Mouse (Mus musculus) granulocyte monocyte progenitor cell, adult 5-6 weeks (primary cell): ENCODE data around the gene Afap1. TPM values are rescaled to one million over a fixed set of nuclear protein-coding genes. Genes with fewer than 3 reads are reported as not detected.

Source experiments
- ATAC-seq: replicated peaks from 2 replicates; pipeline ENCODE4 v1.8.0; 2016; ENCODE audit warnings: mild to moderate bottlenecking, moderate TSS enrichment, inconsistent platforms; ENCODE audit not compliant: poor library complexity, severe bottlenecking
- total RNA-seq, 2 experiments: library from RNA; stranded (forward) in 1 of 2; stranded (reverse) in 1 of 2; fragments of 200-712, 200-1000 nt in 1 of 2; fragments of >200 nt in 1 of 2; fragmentation: Nextera tagmentation in 1 of 2; gene quantifications; 2 replicates each; pipeline ENCODE4 v1.2.3; 2014 to 2017

The Afap1 gene
- total RNA-seq, 2 experiments from 2014 or later = 17.9 to 36.0 TPM

DNA sequence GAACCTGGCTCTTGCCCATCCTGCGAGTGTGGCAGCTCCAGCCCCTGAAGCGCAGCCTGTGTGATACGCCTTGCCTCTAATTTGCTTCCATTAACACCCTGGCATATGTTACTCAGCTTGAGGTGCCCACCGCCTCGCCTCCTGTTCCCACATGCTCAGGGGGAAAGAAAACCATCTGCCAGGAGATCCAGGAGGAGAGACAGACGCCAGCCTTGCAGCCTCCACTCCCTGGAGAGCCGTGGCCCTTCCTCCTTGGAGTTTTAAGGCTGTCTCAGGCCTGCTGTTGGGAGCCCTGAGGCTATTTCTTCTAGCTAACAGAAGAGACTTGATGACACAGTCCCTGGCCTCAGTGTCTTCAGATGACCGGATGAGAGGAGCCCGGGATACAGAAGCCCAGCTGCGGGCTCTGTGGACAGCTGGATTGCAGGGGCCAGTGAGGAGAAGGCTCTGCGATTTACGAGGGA, 32.1 kb downstream of the Afap1 start:
- no peak for ATAC-seq

DNA sequence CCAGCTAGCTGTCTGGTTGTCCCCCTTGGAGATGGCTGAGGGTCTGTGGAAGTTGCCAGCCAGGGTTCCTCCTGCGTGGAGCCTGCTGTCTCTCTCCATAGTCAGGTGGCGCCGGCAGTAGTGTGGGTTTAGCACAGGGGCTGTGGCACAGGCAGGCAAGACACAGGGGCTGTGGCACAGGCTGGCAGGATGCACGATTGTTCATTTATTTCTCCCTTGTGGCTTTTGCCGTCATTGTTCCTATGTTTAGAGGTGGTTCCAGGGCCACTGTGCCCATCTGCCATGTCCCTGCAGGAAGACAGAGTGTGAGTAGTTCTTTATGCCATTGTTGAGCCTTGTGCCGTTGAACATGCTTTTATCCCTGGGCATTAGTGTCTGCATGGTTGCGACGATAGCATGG, 33.4 kb downstream of the Afap1 start:
- ATAC-seq = no peak

DNA sequence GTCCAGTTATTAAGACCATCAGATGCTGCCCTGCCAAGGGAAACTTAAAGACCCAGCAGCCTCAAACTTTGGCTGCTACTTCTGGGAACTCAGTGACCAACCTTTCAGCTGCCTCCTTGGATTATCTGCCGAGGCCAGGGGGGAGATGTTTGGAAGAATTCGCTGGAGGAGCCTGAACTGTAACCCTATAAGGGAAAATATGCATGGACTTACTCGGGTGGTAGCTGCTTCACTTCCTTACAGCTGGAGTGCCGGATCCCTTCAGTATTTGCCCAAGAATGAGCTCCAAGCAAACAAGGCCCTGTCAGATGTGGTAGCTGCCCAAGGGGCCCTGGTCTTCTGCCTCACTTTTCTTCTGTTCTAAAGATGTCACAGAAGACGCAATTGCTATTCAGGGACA, 38.2 kb downstream of the Afap1 start:
- ATAC-seq = no peak

DNA sequence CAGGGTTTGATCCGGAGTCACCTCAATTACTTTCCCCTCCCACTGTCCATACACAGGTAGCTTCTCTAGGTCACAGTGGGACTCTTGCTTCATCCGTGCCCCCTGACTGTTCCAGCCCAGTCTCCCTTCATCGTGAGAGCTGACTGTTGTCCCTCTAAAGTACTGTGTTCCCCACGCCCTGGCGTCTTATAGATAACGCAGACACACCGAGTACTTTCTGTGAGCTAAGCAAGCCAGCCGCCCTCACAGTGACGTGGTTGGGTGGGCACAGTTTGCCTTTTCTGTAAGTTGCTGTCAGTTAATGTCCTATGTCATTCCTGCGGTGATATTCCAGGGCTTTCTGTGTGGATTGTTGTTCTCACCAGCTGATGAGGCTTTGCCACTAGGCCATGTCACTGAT, 39.9 kb downstream of the Afap1 start:
- ATAC-seq = no peak

DNA sequence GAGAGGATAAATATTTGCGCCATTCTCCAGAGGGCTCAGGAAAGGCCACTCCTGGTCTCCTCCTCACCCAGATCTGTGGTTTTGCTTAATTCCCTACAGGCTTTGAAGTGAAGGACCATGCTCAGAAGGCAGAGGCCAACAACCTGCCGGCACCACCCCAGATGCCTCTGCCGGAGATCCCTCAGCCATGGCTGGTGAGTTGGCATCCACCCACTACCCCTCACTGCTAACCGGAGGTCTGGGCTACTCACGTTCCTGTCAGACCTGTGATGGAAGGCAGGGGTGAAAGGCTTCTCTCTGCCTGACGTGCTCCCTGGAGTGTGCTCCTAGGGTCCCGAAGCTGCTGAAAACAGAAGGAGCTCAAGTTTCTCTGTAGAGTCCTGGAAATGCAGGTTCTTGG, 42.8 kb downstream of the Afap1 start:
- no peak for ATAC-seq

DNA sequence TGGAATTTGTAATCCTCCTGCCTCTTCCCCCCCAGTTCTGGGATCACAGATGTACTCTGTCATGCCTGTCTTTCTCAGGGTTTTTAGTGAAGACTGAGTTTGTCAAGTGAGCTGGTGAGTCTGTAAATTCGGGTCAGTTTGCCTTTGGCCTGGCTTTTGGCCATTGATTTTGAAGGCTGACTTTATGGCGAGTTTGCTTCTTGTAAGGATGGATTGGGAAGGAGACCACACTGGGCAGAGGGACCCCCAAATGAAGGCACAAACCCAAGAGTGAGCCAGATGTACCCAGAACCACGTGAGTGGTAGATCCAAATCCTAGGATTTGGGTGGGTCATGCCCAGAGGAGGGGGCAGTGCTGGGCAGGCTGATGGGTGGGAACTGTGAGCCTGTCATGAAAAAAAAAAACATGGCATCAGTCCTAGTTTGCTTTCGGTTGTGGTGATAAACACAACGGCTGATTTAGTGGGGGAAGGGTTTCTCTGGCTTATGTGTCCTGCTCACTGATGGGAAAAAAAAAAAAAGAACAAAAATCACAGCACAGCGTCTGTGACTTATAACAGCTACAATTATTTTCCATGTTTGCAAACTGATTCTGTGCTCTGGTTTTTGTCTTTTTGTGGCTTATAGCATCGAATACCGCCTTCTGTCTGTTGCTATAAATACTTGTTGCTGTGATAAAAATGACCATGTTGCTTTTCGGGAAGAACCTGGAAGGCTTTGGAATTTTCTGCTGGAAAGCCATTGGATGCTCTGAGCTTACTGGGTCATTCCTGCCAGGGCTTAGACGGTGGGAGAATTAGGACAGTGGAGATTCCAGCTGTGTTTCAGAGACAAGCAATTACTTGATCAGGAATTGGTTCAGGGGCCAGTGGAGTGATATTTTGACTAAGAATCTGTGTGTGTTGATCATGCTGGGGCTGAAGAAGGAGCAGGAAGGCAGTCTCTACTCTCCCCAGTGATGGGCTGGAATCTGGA, 45.4 kb downstream of the Afap1 start:
- ATAC-seq = no peak

DNA sequence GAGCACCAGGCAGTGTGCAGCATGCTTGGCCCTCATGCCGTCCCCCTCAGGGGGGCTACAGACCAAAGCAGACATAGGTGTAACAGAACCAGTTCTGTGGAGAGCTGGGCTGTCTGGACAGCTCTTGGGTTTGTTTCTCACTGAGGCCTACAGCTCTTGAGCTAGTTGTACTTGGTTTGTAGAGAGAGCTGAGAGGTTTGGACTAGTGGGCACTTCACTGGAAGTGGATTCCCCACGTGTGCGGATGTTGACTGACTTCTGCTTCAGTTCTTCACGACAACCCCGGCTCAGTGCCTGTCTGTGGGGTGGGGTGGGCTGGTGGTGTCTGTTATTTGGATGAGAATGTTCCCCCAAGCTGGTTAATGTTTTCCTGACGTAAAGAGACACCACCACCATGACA, 46.8 kb downstream of the Afap1 start:
- no peak for ATAC-seq

DNA sequence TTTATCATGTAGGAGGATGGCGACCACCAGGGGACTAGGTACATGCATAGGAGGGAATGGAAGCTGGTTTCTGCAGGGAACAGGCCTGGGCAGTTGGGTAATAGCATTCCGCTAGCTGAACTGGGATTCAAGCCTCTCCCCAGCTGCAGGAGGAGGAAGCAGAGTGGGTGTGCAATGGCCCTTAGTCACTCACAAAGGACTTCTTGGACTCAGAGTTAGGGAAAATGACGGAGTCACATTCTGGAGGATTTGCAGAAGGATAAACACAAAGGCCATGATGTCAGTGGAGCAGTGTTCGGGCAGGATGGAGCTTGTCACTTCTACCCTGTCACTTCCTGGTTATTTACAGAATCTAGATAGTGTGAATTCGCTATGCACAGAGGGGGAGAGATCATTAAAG, 50.4 kb downstream of the Afap1 start:
- ATAC-seq = no peak

DNA sequence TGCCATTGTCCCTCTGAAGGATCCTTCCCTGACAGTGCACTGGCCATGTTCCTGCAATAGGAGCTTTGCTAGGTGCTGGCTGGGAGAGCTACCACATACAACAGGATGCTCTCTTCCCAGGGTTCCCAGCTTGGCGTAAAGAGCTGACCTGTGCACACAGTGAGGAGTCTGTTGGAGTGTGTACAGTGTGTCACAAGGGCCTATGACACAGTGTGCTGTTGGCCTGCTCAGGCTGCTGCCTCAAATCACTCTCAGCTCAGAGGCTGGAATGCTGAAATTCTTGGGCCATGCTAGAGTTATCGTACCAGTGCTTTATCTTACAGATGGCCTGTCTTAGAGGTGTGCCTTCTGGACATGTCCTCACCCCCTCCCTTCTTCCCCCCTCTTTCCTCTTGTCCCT, 53.7 kb downstream of the Afap1 start:
- ATAC-seq = no peak

DNA sequence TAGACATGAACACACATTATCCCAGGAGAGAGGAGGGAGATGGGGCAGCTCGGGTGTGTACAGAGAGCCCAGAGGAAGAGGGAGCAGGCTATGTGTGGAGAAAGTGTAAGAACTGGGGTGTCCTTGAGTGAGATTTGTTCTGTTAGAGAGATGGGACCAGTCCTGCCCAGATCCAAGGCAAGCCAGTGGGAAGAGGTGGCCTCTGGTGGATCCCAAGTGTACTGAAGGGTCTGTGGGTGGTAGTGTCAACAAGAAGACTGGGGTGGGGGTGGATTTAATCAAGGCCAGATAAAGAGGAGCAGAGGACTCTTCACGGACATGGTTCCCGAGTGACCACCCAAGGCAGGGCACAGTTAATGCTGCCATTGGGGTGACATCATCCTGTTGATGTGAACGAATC, 54.3 kb downstream of the Afap1 start:
- ATAC-seq = no peak

DNA sequence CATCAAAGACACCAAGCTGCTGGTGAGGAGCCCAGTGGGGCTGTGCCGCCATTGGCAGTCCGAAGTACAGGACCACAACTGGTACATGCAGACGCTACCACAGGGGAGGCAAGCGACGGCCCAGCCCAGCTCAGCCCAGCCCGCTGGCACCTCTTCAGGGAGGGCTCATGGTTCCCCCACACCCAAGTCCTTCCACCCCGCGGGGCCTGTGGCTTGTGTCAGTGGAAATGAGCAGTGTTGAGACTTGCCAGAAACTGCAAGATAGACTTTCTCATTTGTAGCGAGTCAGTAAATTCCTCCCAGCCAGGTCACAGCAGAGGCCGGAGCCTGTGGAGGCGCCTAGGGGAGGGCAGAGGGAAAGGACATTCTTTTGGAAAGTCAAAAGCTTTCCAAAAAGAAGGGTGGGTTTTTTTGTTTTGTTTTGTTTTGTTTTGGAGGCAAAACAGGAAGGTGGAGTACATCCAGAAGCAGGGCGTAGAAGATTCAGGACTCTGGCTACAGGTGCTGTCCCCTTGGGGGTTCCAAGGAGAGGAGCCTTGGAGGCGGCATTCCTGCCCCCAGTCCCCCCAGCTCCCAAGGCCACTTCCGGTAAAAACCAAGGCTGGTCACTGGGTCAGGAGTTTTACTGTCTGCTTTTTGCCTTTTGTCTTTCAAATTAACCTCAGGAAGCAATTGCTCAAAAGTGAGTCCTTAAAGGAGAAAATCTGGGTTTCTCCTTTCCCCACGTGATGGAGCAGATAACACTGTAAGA, 55.3 kb downstream of the Afap1 start:
- ATAC-seq = no peak

DNA sequence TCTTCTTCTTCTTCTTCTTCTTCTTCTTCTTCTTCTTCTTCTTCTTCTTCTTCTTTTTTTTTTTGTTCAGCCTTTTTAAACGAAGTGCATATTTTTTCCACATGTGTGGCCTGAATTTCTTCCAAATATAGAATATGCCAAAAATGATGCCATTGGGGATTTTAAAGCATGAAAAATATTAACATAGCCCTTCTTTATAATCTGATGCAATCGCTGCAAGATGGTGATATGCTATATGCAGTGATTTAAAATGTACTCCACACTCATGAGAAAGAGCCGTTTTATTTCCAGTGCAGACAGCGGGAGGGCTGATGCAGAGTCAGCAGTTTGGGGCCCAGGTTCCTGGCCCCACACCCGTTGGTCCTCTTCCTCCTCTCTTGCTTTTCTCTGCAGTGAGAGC, 55.9 kb downstream of the Afap1 start:
- no peak for ATAC-seq

DNA sequence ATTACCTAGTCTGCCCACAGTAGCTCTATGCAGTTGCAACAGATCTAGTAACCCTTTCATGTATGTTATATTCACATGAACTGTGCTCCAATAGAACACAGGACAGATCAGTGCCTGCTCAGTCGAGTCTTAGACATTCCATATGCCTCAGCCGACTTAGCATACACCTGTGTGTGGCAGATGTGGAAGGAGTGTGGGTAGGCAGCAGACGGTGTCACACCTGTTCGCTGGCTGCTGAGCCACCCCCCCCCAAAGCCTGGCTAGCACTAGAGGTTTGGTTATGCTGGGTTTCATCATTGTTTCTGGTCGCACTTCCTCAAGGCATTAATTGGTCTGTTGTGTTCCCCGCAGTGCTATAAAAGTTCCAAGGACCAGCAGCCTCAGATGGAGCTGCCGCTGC, 57.4 kb downstream of the Afap1 start:
- peak; percentile 42; the same call in 1 of the 2 replicates for ATAC-seq

DNA sequence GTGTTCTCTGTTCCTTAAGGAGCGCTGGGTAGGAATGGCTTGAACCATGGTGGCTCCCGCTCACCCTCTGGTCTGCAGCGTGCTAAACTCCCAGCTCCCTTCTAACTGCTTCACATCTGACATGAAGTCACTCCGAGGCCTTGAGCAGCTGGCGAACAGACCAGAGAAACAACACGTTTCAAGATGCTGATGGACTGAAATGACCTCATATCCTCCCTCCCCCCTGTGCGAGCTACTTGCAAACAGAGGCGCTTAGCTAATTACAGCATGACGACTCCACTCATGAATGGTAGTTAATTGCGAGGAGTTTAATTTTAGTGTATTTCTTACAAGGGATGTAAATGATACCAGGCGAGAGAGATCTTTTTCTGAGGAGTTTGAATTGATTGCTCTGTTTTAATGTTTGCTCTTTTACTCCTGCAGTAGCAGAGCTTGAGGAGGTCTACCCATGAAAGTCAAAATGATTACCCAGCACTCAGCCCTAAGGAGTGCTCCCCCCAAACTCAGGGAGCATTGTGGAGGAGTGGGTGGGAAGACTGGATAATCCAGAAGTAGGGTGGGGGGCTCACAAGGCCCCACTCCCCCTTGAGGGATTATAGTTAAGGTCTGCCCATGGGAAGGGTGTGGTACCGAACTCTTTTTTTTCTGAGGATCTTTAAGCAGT, 61.1 kb downstream of the Afap1 start:
- no peak for ATAC-seq

DNA sequence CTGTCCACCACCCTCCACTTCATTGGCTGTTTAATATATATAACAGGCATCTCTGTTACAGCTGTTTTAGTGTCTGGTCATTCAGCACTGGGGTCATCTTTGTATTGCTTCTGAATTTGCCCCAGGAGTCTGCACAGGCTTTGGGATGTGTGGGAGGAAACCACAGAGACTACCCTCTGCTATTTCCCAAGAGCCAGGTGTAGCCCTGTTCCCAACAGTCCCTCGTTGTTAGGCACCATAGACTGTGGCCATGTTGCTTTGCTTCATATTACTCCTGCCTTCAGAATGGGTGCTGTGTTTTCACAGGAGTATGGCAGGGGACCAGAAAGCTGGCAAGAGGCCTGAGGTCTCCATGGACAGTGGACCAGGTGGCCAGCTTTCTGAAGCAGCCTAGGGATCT, 63.1 kb downstream of the Afap1 start:
- no peak for ATAC-seq

DNA sequence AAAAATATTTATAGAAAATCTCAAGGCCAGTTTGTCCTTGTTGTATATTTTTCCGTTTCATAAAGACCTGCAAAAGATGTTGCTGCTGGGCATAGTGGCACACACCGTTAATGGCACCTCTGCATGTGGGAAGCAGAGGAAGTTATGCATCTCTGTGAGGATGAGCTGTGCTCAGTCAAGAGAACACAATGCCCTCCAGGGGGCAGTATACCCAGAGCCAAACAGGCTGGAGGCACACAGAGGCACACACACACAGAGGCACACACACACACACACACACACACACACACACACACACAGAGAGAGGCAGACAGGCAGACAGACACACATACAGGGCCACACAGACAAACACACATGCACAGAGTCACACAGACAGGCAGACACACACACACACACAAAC, 65.6 kb downstream of the Afap1 start:
- no peak for ATAC-seq

DNA sequence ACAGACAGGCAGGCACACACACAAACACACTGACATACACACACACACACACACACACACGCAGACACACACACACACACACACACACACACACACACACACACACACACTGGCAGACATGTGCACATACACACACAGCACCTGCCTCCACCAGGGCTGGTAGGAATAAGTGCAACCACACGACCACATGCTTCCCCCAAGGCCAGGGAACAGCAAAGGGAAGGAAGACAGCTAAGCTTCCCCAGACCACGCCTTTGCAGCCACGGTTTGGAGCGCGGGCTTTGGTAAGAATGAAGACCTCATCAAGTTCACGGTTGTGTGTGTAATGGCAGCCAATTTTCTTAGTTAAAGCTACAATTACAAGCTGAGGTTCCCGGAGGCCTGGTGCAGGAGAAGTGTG, 67.0 kb downstream of the Afap1 start:
- peak; percentile 94 for ATAC-seq

DNA sequence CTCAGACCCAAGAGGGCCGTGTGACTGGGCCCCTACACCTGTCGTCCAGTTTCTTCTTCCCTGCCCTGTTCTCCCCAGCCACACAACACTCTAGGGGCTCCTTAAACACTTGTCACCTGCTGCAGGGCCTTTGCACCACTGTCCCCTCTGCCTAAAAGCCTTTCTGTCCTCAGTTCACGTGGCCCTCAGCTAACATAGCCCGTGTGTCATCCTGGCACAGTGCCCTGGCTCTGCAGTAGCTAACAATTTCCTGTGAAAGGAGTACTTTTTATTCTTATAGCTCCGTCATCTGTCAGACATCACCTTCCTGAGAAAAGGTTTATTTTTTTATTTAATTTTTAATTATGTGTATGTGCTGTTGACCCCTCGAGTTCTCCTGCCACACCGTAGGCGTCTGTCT, 68.2 kb downstream of the Afap1 start:
- no peak for ATAC-seq

DNA sequence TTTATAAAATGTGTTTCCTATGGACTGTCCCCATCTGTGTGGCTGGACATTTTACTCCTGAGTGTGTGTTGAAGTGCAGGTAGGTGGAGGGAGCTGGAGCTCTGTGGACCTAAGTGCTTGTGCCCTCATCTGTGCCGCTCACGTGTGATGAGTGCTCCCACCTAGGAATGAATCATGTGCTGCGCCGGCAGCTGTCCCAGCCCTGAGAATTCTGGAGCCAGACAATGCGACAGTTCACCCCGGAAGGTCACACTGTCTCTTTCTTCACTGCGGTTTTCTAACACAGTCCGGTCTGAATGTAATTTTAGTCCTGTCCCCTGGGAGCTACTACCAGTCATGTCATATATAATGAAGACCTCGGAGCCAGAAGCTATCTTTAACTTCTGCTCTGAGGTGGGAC, 70.5 kb downstream of the Afap1 start:
- no peak for ATAC-seq

DNA sequence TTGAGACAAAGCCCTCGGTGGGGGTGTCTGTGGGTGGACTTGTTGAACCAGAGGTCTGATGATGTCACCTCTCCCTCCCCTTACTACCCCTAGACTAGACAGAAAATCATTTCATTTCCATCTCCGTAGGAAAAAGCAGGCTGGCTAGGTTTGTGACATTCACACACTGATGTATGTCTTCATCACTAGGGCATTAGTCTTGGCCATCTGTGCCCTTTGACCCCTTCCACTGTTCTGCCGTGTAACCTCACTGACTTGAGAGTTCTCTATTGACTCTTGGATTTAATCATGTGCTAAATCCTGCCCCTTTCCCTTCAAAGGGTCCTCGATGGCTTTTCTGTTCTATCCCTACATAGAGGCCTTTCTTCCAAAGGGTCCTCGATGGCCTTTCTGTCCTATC, 71.9 kb downstream of the Afap1 start:
- no peak for ATAC-seq

DNA sequence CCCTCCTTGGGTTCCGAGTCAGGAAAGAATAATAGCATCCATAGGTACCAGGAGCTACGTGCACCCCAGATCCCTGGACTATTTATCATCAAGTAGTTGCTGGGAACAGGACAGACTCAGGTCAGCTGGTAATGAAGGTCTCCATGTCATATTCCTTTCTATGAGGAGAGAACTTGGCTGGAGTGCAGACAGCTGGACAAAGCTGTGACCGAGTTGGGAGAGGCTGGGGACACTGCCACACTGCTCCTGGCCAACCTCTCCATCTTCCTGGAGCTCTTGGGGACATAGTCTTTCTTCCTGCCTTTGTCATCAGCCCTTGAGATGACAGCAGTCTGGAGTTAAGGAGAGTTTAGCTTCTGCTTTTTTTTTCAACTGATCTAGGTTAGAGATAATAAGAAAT, 76.7 kb downstream of the Afap1 start:
- ATAC-seq = no peak
